Mouse (Mus musculus) ovary, postnatal 36 days (tissue): Measurements from ENCODE around the gene Os9.
A peak's percentile ranks its signal among the peaks of the same experiment; 100 is the strongest.
"Not testable (repeated sequence)": the region's sequence is repeated elsewhere in the genome, so short reads cannot be mapped to it uniquely, and the experiment has no call there.

Experiments
- DNase-seq: peaks from one replicate; pipeline ENCODE4 v3.0.0; 2022; ENCODE audit warnings: low spot score, mixed read lengths

The Os9 gene

GRCm38 (mm10) chr10:127063913-127064870 is 56.7 kb downstream of the Os9 start:
- peak; percentile 30 for DNase-seq

GRCm38 (mm10) chr10:127063239-127063872 is 57.6 kb downstream of the Os9 start, which contains the start of gene Cdk4:
Gene Cdk4 (plus strand): TSS chr10:127063534.
- peak; percentile 99 for DNase-seq

DNA sequence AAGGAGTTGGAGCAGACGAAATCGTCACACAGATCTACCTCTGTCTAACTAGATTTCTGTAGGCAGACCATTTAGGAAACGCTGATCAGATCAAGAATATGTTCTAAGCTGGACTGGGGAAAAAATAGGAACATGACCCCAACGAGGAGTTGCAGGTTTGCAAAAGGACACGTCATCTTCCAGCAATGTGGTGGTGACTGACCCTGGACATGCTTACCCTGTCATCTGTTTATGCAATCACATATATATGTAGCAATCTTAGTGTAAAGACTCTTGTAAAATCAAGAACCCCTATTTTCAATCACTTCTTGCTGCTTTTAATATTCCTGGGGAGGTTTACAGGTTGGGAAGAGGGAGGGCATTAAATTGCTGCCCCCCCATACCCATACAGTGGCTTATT is 58.4 kb downstream of the Os9 start:
- no peak for DNase-seq

DNA sequence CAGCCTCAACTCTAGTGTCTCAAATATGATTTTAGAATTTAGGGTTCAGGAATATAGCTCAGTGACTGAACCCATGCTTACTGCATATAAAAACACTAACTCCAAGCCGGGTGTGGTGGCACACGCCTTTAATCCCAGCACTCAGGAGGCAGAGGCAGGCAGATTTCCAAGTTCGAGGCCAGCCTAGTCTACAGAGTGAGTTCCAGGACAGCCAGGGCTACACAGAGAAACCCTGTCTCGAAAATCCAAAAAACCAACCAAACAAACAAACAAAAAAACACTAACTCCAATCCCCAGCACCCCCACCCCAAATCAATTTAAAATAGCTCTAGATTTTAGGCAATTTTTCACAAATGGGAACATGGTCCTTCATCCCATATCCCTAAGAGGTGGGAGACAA is 58.8 kb downstream of the Os9 start:
- DNase-seq, result not testable (repeated sequence)

- no peak for DNase-seq
Observed at GRCm38 (mm10) chr10:127061513-127061912, 59.4 kb downstream of the Os9 start.

DNA sequence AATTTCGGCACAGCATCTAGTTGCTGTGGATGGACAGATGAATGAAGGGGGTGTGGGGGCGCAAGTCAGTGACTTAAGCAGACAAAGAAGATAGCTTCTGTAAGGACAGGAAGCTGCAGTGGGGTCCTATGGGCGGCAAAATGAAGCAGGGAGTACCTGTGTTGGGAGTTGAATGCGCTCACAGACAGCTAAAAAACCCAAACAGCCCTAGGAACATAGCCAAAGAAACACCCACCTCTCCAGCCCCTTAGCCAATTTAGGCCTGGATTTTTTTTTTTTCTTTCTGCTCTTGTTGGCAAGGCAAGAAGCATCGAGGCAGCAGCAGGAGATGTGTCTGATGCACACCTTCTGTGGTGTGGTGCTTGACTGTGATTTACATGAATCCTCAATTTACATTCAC is 59.8 kb downstream of the Os9 start:
- no peak for DNase-seq

GRCm38 (mm10) chr10:127059968-127060916 is 60.7 kb downstream of the Os9 start, which contains the start of gene March9:
Gene March9 (minus strand): TSS chr10:127060184.
- peak; percentile 76 for DNase-seq

GRCm38 (mm10) chr10:127059174-127059967 is 61.6 kb downstream of the Os9 start:
- DNase-seq, result peak; percentile 28

DNA sequence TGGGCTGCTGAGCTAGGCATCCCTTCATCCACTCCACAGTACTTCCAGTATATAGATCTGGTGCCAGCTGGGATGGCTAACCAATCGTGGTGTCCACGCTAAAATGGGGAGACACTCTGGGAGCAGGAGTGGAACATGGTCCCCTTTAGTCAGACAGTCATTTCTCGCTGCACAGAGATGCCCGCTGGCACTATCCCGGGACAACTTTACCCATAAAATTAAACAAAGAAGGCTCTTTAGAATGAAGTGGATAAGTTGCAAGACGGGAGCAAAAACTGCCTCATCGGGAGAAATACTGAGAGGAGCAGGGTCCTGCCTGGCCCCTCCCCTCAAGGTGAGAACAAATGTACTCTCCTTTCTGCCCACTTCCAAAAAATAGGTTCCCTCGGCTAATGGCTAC is 62.2 kb downstream of the Os9 start:
- DNase-seq, result no peak

DNA sequence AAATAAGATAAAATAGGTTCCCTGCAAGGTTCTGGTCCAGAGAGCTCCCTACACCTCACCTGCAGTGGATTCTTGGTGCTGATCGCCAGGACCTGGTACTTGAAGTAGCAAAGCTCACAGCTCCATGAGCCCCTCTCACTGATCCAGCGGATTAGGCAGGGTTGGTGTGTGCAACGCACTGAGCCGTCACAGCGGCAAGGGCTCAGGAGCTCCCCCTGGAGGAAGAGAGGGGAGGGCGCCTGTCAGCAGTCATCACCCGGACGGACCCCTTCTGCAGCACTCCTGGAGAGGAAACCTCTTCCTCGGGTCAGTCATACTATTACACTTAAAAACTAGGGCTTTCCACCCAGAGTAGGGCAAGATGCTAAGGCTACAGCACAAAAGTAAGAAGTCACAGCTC is 62.8 kb downstream of the Os9 start:
- DNase-seq, result peak; percentile 70

- DNase-seq, result no peak
Observed at GRCm38 (mm10) chr10:127056490-127056889, 64.4 kb downstream of the Os9 start.

GRCm38 (mm10) chr10:127055406-127055805 is 65.5 kb downstream of the Os9 start:
- no peak for DNase-seq

- DNase-seq, result no peak
Observed at GRCm38 (mm10) chr10:127054646-127055045, 66.3 kb downstream of the Os9 start.

- DNase-seq, result no peak
Observed at GRCm38 (mm10) chr10:127050119-127050474, 70.8 kb downstream of the Os9 start.

- no peak for DNase-seq
Observed at GRCm38 (mm10) chr10:127049395-127050118, 71.4 kb downstream of the Os9 start.

DNA sequence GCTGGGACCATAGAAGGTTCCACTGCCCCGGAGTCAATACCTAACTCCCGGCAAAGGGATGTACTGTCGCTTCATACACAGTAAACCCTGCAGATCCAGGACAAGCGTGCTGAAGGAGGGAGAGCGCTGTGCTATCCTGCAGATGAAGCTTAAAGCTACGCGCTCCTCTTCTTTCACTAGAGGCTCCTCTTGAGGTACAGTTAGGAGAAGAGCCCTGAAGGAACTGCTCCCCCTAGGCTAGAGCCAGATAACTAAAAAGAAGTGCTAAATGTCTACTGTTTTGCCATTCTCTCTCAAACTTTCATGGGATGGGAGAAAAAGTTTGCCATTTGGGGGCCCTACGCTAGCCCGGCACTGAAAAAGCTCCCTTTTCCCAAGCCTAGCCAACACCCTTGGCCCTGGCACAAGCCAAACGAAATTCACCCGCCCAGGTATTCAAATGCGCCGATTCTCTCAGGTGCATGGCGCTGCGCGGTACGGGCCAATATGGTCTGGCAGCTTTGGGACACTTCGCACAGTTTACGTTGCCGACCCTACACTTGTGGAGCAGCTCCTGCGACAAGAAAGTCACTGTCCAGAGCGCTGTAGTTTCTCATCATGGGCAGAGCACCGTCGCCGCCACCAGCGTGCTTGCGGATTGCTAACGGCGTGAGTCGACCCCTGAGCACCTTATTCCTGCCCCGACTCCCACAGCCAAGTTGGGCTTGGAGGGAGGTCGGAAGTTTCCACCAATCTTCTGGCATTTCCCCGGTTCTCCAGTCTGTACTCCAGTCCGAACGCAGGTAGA is 72.1 kb downstream of the Os9 start:
- DNase-seq, result no peak

GRCm38 (mm10) chr10:127047954-127048353 is 73.0 kb downstream of the Os9 start, which contains the start of gene Cyp27b1:
Gene Cyp27b1 (plus strand): TSS chr10:127048250.
- no peak for DNase-seq
